Mouse (Mus musculus) myocyte (in vitro differentiated cells): ENCODE data around the gene 4930435E12Rik.

Source experiments
- CEBPB ChIP-seq: IDR thresholded peaks from 2 replicates; pipeline ENCODE4 v1.6.1; 2011; ENCODE audit warnings: mild to moderate bottlenecking, moderate library complexity; ENCODE audit not compliant: poor library complexity, insufficient read depth, severe bottlenecking
- E2F4 ChIP-seq: IDR thresholded peaks from one replicate; pipeline ENCODE4 v1.6.1; 2011; ENCODE audit warnings: mild to moderate bottlenecking, control low read depth, moderate library complexity; ENCODE audit not compliant: insufficient read depth
- MAX ChIP-seq: IDR thresholded peaks from one replicate; pipeline ENCODE4 v1.6.1; 2011; ENCODE audit warnings: low read depth, mild to moderate bottlenecking, control low read depth
- MYOD1 ChIP-seq, 3 experiments: IDR thresholded peaks; one replicate each; pipeline ENCODE4 v1.6.1; 2011; ENCODE audit warnings: control low read depth in 2 of 3, low read depth in 2 of 3, mild to moderate bottlenecking in 2 of 3, moderate library complexity in 1 of 3; ENCODE audit not compliant: insufficient read length in 2 of 3, control insufficient read depth in 1 of 3
- MYOG ChIP-seq, 3 experiments: IDR thresholded peaks; one replicate each; pipeline ENCODE4 v1.6.1; 2011; ENCODE audit warnings: control low read depth in 2 of 3, low read depth in 2 of 3, mild to moderate bottlenecking in 2 of 3; ENCODE audit not compliant: insufficient read length in 2 of 3, control insufficient read depth in 1 of 3, insufficient read depth in 1 of 3
- POLR2A ChIP-seq: IDR thresholded peaks from one replicate; pipeline ENCODE4 v1.6.1; 2011; ENCODE audit warnings: low read depth, mild to moderate bottlenecking, control low read depth, moderate library complexity; ENCODE audit not compliant: insufficient read length
- POLR2AphosphoS2 ChIP-seq: IDR thresholded peaks from one replicate; pipeline ENCODE4 v1.6.1; 2011; ENCODE audit warnings: low read depth, control low read depth; ENCODE audit not compliant: insufficient read length
- REST ChIP-seq: IDR thresholded peaks from one replicate; pipeline ENCODE4 v1.6.1; 2011; ENCODE audit warnings: mild to moderate bottlenecking, control low read depth, moderate library complexity; ENCODE audit not compliant: insufficient read depth, insufficient read length
- SRF ChIP-seq: IDR thresholded peaks from one replicate; pipeline ENCODE4 v1.6.1; 2011; ENCODE audit warnings: low read depth; ENCODE audit not compliant: control insufficient read depth, insufficient read length
- TCF12 ChIP-seq: IDR thresholded peaks from one replicate; pipeline ENCODE4 v1.6.1; 2011; ENCODE audit warnings: mild to moderate bottlenecking, control low read depth; ENCODE audit not compliant: poor library complexity, insufficient read depth, severe bottlenecking
- TCF3 ChIP-seq: IDR thresholded peaks from one replicate; pipeline ENCODE4 v1.6.1; 2011; ENCODE audit warnings: low read depth, control low read depth; ENCODE audit not compliant: insufficient read length
- USF1 ChIP-seq: IDR thresholded peaks from one replicate; pipeline ENCODE4 v1.6.1; 2011; ENCODE audit warnings: low read depth, mild to moderate bottlenecking, control low read depth, moderate library complexity

DNA sequence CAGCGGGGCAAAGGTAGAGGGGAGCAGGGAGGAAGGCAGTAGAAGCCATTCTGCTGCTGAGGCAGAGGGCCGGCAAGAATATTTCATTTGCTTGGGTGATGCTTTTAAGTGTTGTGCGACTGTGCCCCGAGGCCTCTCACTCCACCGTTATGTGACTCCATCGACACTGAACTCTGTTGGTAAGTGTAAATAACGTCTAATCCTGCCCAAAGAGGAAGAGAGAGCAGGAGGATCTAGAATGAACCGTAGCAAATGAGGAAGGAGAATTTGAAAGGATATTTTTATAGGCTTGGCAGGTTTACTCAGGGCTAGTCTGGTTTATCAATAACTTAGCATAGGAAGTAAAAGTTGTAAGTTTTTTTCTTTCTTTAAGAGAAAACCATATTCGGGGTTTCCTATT lies 59.0 kb downstream of the 4930435E12Rik start:
- no peak for TF ChIP-seq POLR2A
- no peak for TF ChIP-seq TCF12
- TF ChIP-seq USF1: no peak
- no peak for TF ChIP-seq POLR2AphosphoS2
- TF ChIP-seq MAX: no peak
- no peak for TF ChIP-seq MYOG (IDR thresholded peaks at IDR 0.05; ENCODE audit: control insufficient read depth in 1 of 3, insufficient read depth in 1 of 3, insufficient read length in 2 of 3, low read depth in 2 of 3)
- no peak for TF ChIP-seq E2F4
- no peak for TF ChIP-seq REST
- TF ChIP-seq SRF: no peak
- TF ChIP-seq CEBPB: no peak
- no peak for TF ChIP-seq TCF3
- TF ChIP-seq MYOD1 (IDR thresholded peaks at IDR 0.05; ENCODE audit: control insufficient read depth in 1 of 3, insufficient read length in 2 of 3, low read depth in 2 of 3): no peak
